Mouse (Mus musculus) gastrocnemius, postnatal 36 days (tissue): ENCODE measurements around the gene Zfp46. TPM values are rescaled to one million over a fixed set of nuclear protein-coding genes. Genes with fewer than 3 reads are reported as not detected.

Experiments used
- DNase-seq, 2 experiments: peaks; one replicate each; pipeline ENCODE4 v3.0.0; 2022
- intact Hi-C: fragments of 180-260 bp; cut with DNase I; formaldehyde crosslinking; loops from one replicate; pipeline ENCODE4 v1.15.1; 2025
- long read RNA-seq, 2 experiments: library from polyadenylated mRNA; stranded (forward); transcript quantifications; one replicate each; pipeline ENCODE4 v2.0.0; 2021
- total RNA-seq, 2 experiments: library from RNA; stranded (reverse); gene quantifications; 2 replicates each; pipeline ENCODE4 v1.2.3; 2021

The Zfp46 gene
- total RNA-seq = 10 to 100 TPM; 19.7 to 22.4 TPM
- long read RNA-seq, experiment 1, partial matches to known transcripts = 0 of 3 reads
- long read RNA-seq, experiment 1, other reads (novel, unspliced or antisense) = 3 of 3 reads
- long read RNA-seq, experiment 2, partial matches to known transcripts = 0 of 8 reads
- long read RNA-seq, experiment 2, other reads (novel, unspliced or antisense) = 7 of 8 reads

DNA sequence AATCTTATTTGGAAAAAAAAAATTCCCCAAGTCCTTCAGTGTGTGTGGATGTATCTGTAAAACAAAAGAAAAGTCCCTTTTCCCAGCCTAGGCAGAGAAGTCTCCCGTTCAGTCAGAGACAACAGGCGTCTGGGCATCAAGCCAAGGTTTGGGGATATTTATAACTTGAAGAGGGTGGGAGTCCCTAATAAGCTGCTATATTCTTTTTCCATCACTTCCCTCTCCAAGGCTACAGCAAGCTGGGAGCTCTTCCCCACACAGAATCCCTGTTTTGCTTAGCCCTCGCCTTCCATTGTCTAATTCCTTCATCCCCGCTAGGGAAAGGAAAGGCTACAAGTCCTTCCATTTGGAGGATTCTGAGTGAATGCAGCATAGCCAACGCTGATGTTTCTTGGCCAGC is at the start of gene Zfp46:
Gene Zfp46 (plus strand): TSS at position 229 of the 400 bp plus-strand sequence.
- intact Hi-C loops = no loop called here
- DNase-seq = peak; percentile 45 to 82

DNA sequence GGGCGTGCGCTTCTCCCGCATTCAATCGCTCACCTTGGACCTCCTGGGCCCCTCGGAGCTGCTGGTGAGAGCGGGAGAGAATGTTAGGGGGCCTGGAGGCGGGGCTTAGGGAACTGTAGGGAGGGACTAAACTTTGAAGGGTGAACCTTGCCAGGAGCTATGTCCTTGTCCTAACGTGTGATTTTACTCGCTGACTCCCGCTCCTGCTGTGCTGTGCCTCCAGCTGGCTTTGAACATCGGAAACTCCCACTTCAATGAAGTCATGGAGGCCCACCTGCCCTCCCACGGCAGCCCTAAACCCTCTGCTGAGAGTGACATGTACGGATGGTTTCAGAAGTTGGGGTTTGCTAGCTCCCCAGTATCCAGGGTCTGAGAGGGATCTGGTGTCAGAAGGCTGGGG is 45.8 kb upstream of the Zfp46 start:
- intact Hi-C loops = loop anchor here (1.0 kb wide), 1 partner anchor 32 kb away; the partner anchor contains the start of gene Asap3
- DNase-seq = no peak

- no peak for DNase-seq
- intact Hi-C loops = loop anchor here (1.0 kb wide), 1 partner anchor 33 kb away; the partner anchor contains the start of gene Asap3
Observed at GRCm38 (mm10) chr4:136239111-136239510, 45.4 kb upstream of the Zfp46 start.

GRCm38 (mm10) chr4:136239622-136240021 is 44.9 kb upstream of the Zfp46 start:
- intact Hi-C loops = loop anchor here (1.0 to 5.0 kb wide), 2 partner anchors 33 to 83 kb away; partner anchors contain the start of gene Asap3
- DNase-seq = peak; percentile 85 to 87

- no peak for DNase-seq
- intact Hi-C loops = loop anchor here (5.0 kb wide), 1 partner anchor 82 kb away; no protein-coding TSS in a partner anchor
Observed at GRCm38 (mm10) chr4:136240123-136240522, 44.4 kb upstream of the Zfp46 start.

DNA sequence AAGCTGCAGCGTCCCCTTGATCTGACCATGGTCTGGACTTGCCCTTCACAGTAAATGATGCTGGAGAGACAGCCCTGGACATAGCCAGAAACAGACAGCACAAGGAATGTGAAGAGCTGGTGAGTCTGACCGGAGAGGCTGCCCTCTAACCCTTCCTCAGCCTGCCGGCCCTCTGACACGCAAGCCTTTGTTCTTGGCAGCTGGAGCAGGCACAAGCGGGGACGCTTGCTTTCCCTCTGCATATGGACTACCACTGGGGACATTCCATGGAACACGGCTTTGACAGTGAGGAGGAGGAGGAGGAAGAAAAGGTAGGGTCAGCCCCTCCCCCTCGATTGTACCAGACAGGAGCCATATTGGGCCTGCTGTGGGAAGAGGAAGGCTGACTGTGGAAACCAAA is 43.5 kb upstream of the Zfp46 start:
- DNase-seq = no peak
- intact Hi-C loops = loop anchor here (5.0 kb wide), 1 partner anchor 81 kb away; no protein-coding TSS in a partner anchor

- DNase-seq = no peak
- intact Hi-C loops = loop anchor here (5.0 kb wide), 1 partner anchor 80 kb away; no protein-coding TSS in a partner anchor
Observed at GRCm38 (mm10) chr4:136242065-136242703, 42.3 kb upstream of the Zfp46 start.

GRCm38 (mm10) chr4:136242728-136243127 is 41.8 kb upstream of the Zfp46 start:
- intact Hi-C loops = loop anchor here (5.0 kb wide), 1 partner anchor 80 kb away; no protein-coding TSS in a partner anchor
- no peak for DNase-seq

GRCm38 (mm10) chr4:136244208-136244607 is 40.3 kb upstream of the Zfp46 start:
- intact Hi-C loops = loop anchor here (5.0 kb wide), 1 partner anchor 78 kb away; no protein-coding TSS in a partner anchor
- no peak for DNase-seq

DNA sequence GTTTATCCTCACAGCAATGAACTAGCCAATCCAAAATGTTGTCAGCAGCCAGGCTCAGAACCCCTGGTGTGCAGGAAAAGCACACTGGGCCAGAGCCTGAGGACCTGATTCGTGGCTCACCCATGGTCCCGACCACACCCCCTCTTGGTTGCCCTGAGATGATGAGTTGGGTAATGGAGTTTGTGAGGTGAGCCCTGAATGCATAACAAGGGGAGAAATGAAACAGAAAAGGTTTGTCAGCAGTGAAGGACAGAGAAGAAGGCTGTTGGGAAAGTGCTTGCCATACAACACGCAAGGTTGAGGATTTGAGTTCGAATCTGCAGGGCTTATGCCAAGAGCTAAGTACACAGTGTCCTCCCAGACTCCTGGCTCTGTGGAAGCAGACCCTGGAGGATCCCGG is 38.8 kb upstream of the Zfp46 start:
- no peak for DNase-seq
- intact Hi-C loops = no loop called here

DNA sequence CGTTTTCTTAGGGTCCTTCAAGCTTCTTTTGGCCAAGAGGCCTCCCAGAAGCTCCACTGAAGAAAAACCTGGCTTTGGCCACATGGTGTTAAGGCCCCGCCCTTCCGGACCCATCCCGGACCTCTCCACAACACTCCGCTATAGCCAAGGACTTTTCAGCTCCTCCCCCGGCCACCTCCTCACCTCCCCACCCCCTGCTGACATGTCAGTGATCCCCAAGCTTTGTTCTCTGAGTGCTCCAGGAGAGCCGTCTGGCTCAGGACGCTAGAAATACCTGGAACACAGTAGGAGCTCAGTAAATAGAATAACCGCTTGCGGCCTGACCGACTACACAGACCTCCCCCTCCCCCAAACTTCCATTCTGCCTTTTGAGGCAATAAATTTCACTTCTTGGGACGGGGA is 37.9 kb upstream of the Zfp46 start:
- intact Hi-C loops = no loop called here
- DNase-seq = no peak

DNA sequence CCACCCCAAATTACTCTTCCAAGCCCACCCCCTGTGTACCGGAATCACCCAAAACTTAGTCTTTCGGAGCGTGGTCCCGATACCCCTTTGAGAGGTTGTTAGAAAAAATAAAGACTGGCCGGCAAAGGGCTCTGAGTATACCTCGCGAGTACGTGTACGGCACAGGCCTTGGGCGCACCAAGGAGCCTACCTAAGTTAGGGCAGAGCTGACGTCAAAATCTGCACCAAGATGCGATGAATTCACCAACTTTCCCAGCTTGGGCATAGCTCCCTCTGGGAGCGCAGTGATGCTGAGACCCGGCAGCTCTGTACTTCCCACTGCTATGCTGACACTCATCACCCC is 37.1 kb upstream of the Zfp46 start:
- no peak for DNase-seq
- intact Hi-C loops = no loop called here

- peak; percentile 57 to 61 for DNase-seq
- intact Hi-C loops = no loop called here
Observed at GRCm38 (mm10) chr4:136247729-136248463, 36.6 kb upstream of the Zfp46 start, which contains the start of gene Tcea3. Gene Tcea3, plus strand, starts transcription at chr4:136247729.

DNA sequence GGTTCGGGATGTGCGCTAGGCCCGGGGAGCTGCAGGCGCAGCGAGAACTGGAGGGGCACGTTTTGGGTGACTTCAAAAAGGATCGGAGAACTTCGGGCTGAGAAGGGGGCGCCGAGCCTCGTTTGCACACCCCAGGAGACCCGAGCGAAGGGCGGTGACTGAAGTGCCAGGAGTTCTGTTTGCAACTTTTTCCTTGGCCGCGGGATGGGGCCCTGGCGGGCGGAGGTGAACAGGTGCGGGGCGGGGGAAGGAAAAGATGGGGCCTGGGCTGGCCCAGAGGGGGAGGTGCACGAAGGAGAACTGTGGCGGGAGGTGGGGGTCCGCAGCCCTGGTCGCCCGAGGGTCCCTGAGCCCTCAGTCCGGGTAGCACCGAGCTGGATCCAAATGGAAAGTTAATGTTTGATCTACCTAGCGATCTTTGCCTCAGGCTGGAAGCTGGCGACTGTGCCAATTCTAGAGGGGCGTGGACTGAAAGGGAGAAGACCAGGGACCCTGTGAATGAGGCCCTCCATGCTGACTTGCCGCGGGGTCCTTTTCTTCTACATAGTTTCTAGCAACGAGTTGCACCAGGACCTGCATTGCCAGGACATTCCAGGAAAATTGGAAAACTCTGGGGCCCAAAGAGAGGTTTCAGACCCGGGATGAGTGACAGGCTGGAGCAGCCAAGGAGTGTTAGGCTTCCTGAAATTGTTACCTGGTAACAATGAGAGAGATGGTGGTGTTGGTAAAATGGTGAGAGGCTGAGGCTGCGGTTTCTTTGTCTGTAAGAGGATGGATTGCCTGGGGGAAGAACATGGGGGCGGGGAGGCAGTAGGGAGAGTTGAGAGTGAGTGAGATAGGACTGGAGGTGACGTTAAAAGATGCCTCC is 35.8 kb upstream of the Zfp46 start:
- peak; percentile 54 to 59 for DNase-seq
- intact Hi-C loops = no loop called here

- intact Hi-C loops = no loop called here
- DNase-seq = no peak
Observed at GRCm38 (mm10) chr4:136249332-136249647, 35.2 kb upstream of the Zfp46 start.

- peak; percentile 62 to 71 for DNase-seq
- intact Hi-C loops = no loop called here
Observed at GRCm38 (mm10) chr4:136249780-136250179, 34.7 kb upstream of the Zfp46 start.

- no peak for DNase-seq
- intact Hi-C loops = no loop called here
Observed at GRCm38 (mm10) chr4:136255919-136256318, 28.6 kb upstream of the Zfp46 start.

- intact Hi-C loops = no loop called here
Observed at GRCm38 (mm10) chr4:136256696-136257095, 27.8 kb upstream of the Zfp46 start.

GRCm38 (mm10) chr4:136259916-136260315 is 24.6 kb upstream of the Zfp46 start:
- DNase-seq = no peak
- intact Hi-C loops = loop anchor here (1.0 to 2.0 kb wide), 3 partner anchors 25 to 65 kb away; partner anchors contain the start of gene Hnrnpr

More at GRCm38 (mm10) chr4:136256696-136257095, 27.8 kb upstream of the Zfp46 start:
- no peak for DNase-seq
